Mouse (Mus musculus): ENCODE measurements around the gene Klhl22.

DNA sequence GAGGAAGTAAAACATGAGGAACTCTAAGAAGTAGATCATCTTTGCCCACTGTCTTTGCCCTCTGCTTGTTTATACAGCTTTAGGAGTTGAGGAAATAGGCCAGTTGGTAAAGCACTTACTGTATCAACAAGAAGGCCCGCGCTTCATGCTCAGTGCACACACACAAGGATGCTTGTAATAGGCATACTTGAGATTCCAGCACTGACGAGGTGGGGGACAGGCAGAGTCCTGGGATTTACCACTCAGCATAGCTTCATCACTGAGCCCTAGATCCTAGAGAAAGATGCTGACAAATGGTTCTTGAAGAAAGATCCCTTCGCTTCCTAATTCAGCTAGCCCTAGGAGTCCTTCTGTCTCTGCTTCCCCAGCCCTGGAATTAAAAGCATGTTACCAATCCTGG, 53.8 kb downstream of the Klhl22 start:
- TF ChIP-seq USF1 (IDR thresholded peaks at IDR 0.05; ENCODE audit: low read depth), result no peak
- no peak for TF ChIP-seq POLR2AphosphoS2 (IDR thresholded peaks at IDR 0.05; ENCODE audit: insufficient read length, low read depth)
- TF ChIP-seq TCF3 (IDR thresholded peaks at IDR 0.05; ENCODE audit: insufficient read length, low read depth), result no peak
- no peak for TF ChIP-seq POLR2A (IDR thresholded peaks at IDR 0.05; ENCODE audit: insufficient read length, low read depth)
- TF ChIP-seq CEBPB (IDR thresholded peaks at IDR 0.05; ENCODE audit: insufficient read depth, poor library complexity, severe bottlenecking), result no peak
- TF ChIP-seq E2F4 (IDR thresholded peaks at IDR 0.05; ENCODE audit: insufficient read depth), result no peak
- TF ChIP-seq MAX (IDR thresholded peaks at IDR 0.05; ENCODE audit: low read depth), result no peak
- no peak for TF ChIP-seq TCF12 (IDR thresholded peaks at IDR 0.05; ENCODE audit: insufficient read depth, poor library complexity, severe bottlenecking)
- no peak for TF ChIP-seq MYOD1 (IDR thresholded peaks at IDR 0.05; ENCODE audit: control insufficient read depth in 1 of 3, insufficient read length in 2 of 3, low read depth in 2 of 3)
- TF ChIP-seq MYOG (IDR thresholded peaks at IDR 0.05; ENCODE audit: control insufficient read depth in 1 of 3, insufficient read depth in 1 of 3, insufficient read length in 2 of 3, low read depth in 2 of 3), result no peak
- no peak for TF ChIP-seq SRF (IDR thresholded peaks at IDR 0.05; ENCODE audit: control insufficient read depth, insufficient read length, low read depth)
- TF ChIP-seq REST (IDR thresholded peaks at IDR 0.05; ENCODE audit: insufficient read depth, insufficient read length), result no peak
